Mouse (Mus musculus) CH12.LX (cell line): ENCODE measurements around the gene Mansc4. TPM values are rescaled to one million over a fixed set of nuclear protein-coding genes. Genes with fewer than 3 reads are reported as not detected.

Experiments used
- DNase-seq: peaks from one replicate; pipeline ENCODE4 v3.0.0-alpha.2; 2013; ENCODE audit errors: extremely low read depth
- H3K27ac ChIP-seq: 2 replicates; pipeline ENCODE4 v1.5.1; 2012; ENCODE audit warnings: low read depth, mild to moderate bottlenecking, control low read depth, moderate library complexity; ENCODE audit not compliant: insufficient read depth
- H3K27me3 ChIP-seq: replicated peaks from 2 replicates; pipeline ENCODE3; 2012; ENCODE audit warnings: inconsistent platforms
- H3K36me3 ChIP-seq, 2 experiments: replicated peaks in 1 of 2; 2 replicates each; pipeline versions ENCODE3 to v1.6.1; 2012; ENCODE audit warnings: inconsistent platforms in 1 of 2, low read length in 1 of 2, mild to moderate bottlenecking in 1 of 2, mixed read lengths in 1 of 2, moderate library complexity in 1 of 2; ENCODE audit not compliant: control insufficient read depth in 1 of 2, insufficient read depth in 1 of 2
- H3K4me1 ChIP-seq, 2 experiments: 2 replicates each; pipeline ENCODE4 v1.6.1; 2012; ENCODE audit warnings: inconsistent platforms in 1 of 2, moderate library complexity in 1 of 2; ENCODE audit not compliant: insufficient read depth in 2 of 2, control insufficient read depth in 1 of 2
- H3K4me2 ChIP-seq: 2 replicates; pipeline ENCODE4 v1.6.1; 2012; ENCODE audit warnings: low read depth, mild to moderate bottlenecking, control low read depth; ENCODE audit not compliant: poor library complexity, insufficient read depth, severe bottlenecking
- H3K4me3 ChIP-seq, 3 experiments: fragments of 150-350 bp in 1 of 3; sonication (generic) in 1 of 3; replicated peaks in 1 of 3; 2 replicates each; pipeline versions ENCODE3 to v1.5.1; 2011 to 2012; ENCODE audit warnings: low read depth in 2 of 3, low read length in 2 of 3, mild to moderate bottlenecking in 2 of 3, moderate library complexity in 2 of 3, control low read depth in 1 of 3, improper control_type of control experiment in 1 of 3, inconsistent platforms in 1 of 3, mixed read lengths in 1 of 3; ENCODE audit not compliant: poor library complexity in 1 of 3
- H3K79me2 ChIP-seq: replicated peaks from 2 replicates; pipeline ENCODE4 v1.6.1; 2012; ENCODE audit warnings: mild to moderate bottlenecking, moderate library complexity; ENCODE audit not compliant: control insufficient read depth, poor library complexity, insufficient read depth, severe bottlenecking; ENCODE audit errors: extremely low read depth
- H3K9ac ChIP-seq: 2 replicates; pipeline ENCODE4 v1.6.1; 2012; ENCODE audit warnings: low read depth, mild to moderate bottlenecking, control low read depth, moderate library complexity; ENCODE audit not compliant: insufficient read depth
- H3K9me3 ChIP-seq: replicated peaks from 2 replicates; pipeline ENCODE3; 2012; ENCODE audit warnings: low read length, inconsistent platforms, mixed read lengths
- BHLHE40 ChIP-seq: IDR thresholded peaks from 2 replicates; pipeline ENCODE4 v1.6.1; 2011; ENCODE audit warnings: mild to moderate bottlenecking, low read depth, low read length, improper control_type of control experiment
- CHD2 ChIP-seq: IDR thresholded peaks from 2 replicates; pipeline ENCODE4 v1.6.1; 2011; ENCODE audit warnings: low read length, improper control_type of control experiment
- ETS1 ChIP-seq: conservative IDR thresholded peaks from 2 replicates; pipeline ENCODE4 v1.6.1; 2012; ENCODE audit warnings: low read depth, mild to moderate bottlenecking, inconsistent platforms, low read length, improper control_type of control experiment, moderate library complexity
- JUND ChIP-seq: conservative IDR thresholded peaks from 2 replicates; pipeline ENCODE4 v1.6.1; 2011; ENCODE audit warnings: low read depth, low read length, improper control_type of control experiment
- MEF2A ChIP-seq: IDR thresholded peaks from 2 replicates; pipeline ENCODE4 v1.6.1; 2014; ENCODE audit warnings: low read depth, mild to moderate bottlenecking, inconsistent platforms, low read length, improper control_type of control experiment, borderline replicate concordance
- NELFE ChIP-seq: IDR thresholded peaks from 2 replicates; pipeline ENCODE4 v1.6.1; 2011; ENCODE audit warnings: low read depth, low read length, improper control_type of control experiment
- PAX5 ChIP-seq: IDR thresholded peaks from 2 replicates; pipeline ENCODE4 v1.6.1; 2012; ENCODE audit warnings: low read length, inconsistent platforms, mixed read lengths
- POLR2A ChIP-seq: IDR thresholded peaks from 2 replicates; pipeline ENCODE4 v1.6.1; 2011; ENCODE audit warnings: low read depth, mild to moderate bottlenecking, improper control_type of control experiment, low read length
- POLR2AphosphoS2 ChIP-seq: IDR thresholded peaks from 2 replicates; pipeline ENCODE4 v1.6.1; 2011; ENCODE audit warnings: low read depth, low read length, improper control_type of control experiment
- RAD21 ChIP-seq: IDR thresholded peaks from 2 replicates; pipeline ENCODE4 v1.6.1; 2011; ENCODE audit warnings: low read depth, mild to moderate bottlenecking, low read length, improper control_type of control experiment, moderate library complexity
- RCOR1 ChIP-seq: conservative IDR thresholded peaks from 2 replicates; pipeline ENCODE4 v1.6.1; 2012; ENCODE audit warnings: low read depth, mild to moderate bottlenecking, inconsistent platforms, low read length, improper control_type of control experiment
- SMC3 ChIP-seq: IDR thresholded peaks from 2 replicates; pipeline ENCODE4 v1.6.1; 2011; ENCODE audit warnings: low read depth, low read length, improper control_type of control experiment
- TBP ChIP-seq: conservative IDR thresholded peaks from 2 replicates; pipeline ENCODE4 v1.6.1; 2011; ENCODE audit warnings: low read depth, low read length, improper control_type of control experiment
- USF1 ChIP-seq: IDR thresholded peaks from 2 replicates; pipeline ENCODE4 v1.6.1; 2014; ENCODE audit warnings: low read depth, mild to moderate bottlenecking, inconsistent platforms, low read length, improper control_type of control experiment
- USF2 ChIP-seq: conservative IDR thresholded peaks from 2 replicates; pipeline ENCODE4 v1.6.1; 2011; ENCODE audit warnings: low read depth, low read length, improper control_type of control experiment
- ZKSCAN1 ChIP-seq: IDR thresholded peaks from 2 replicates; pipeline ENCODE4 v1.6.1; 2012; ENCODE audit warnings: low read depth, inconsistent platforms, low read length, improper control_type of control experiment, borderline replicate concordance
- ZMIZ1 ChIP-seq: IDR thresholded peaks from 2 replicates; pipeline ENCODE4 v1.6.1; 2012; ENCODE audit warnings: low read depth, mild to moderate bottlenecking, inconsistent platforms, low read length, improper control_type of control experiment
- dilution Hi-C: fragments of 300-500 bp; cut with MboI; formaldehyde crosslinking; loops from 2 replicates; pipeline ENCODE4 v1.14.3; 2020; ENCODE audit warnings: low sequenced_read_pairs; ENCODE audit not compliant: extremely low pct_unique_long_range_greater_than_20kb, extremely low pct_ligation_motif_present
- in situ Hi-C: fragments of 300-500 bp; cut with MboI; formaldehyde crosslinking; loops from 3 replicates; pipeline ENCODE4 v1.14.3; 2019; ENCODE audit warnings: low sequenced_read_pairs, low pct_ligation_motif_present, low pct_unique_long_range_greater_than_20kb, mixed read lengths
- polyA plus RNA-seq: library from polyadenylated mRNA; unstranded; fragments of >175 nt; gene quantifications from 2 replicates; pipeline ENCODE4 v1.2.1, GENCODE M21; 2012; ENCODE audit warnings: low read depth; ENCODE audit not compliant: insufficient read length
- total RNA-seq, 2 experiments: library from RNA; depleted of rRNA; stranded (reverse); fragments of 300-350 nt in 1 of 2; fragments of >200 nt in 1 of 2; gene quantifications; 2 replicates each; pipeline ENCODE4 v1.2.3; 2012 to 2014

Mansc4 gene
- total and polyA plus RNA-seq, 3 experiments: 0.20 TPM; not detected in 2

GRCm38 (mm10) chr6:147096109-147096508, 9.3 kb upstream of the Mansc4 start:
- Histone ChIP-seq H3K4me3 (no peak overlapping the region), H3K4me2 (no peak overlapping the region), H3K9me3 (no peaks in the 10 kb centered on the region), H3K4me1 (peaks cover 14 to 70% of the 10 kb centered on the region in 2 experiments), H3K36me3 (peaks cover 21 to 43% of the 10 kb centered on the region in 2 experiments), H3K9ac (no peak overlapping the region), H3K27me3 (no peaks in the 10 kb centered on the region), H3K27ac (no peak overlapping the region), H3K79me2 (peaks cover 79% of the 10 kb centered on the region)
- dilution Hi-C loops: no loop called here
- TF ChIP-seq JUND: no peak
- TF ChIP-seq TBP: no peak
- no peak; the same call in 1 of the 2 replicates for TF ChIP-seq RAD21
- no peak for TF ChIP-seq USF2
- TF ChIP-seq POLR2AphosphoS2: no peak
- no peak for TF ChIP-seq RCOR1
- TF ChIP-seq PAX5: no peak
- no peak for TF ChIP-seq MEF2A
- no peak for TF ChIP-seq ZMIZ1
- no peak for TF ChIP-seq POLR2A
- no peak for TF ChIP-seq NELFE
- no peak for DNase-seq
- in situ Hi-C loops: loop anchor here (10.0 kb wide), 1 partner anchor 139 kb away; no protein-coding TSS in a partner anchor

- dilution Hi-C loops (no loop called here), in situ Hi-C loops (loop anchor here (5.0 to 10.0 kb wide), 2 partner anchors 82 to 140 kb away; no protein-coding TSS in a partner anchor)
- peak overlapping the region; percentile 8 to 22 (median 12) for H3K4me3 ChIP-seq
- H3K9me3 ChIP-seq: no peaks in the 10 kb centered on the region
- no peak for DNase-seq
- H3K4me2 ChIP-seq: peak overlapping the region; percentile 88
- H3K4me1 ChIP-seq: peaks cover 18 to 69% of the 10 kb centered on the region in 2 experiments
- H3K9ac ChIP-seq: peak overlapping the region; percentile 17; the same call in 1 of the 2 replicates
- TF ChIP-seq ETS1: peak; percentile 16; the same call in 1 of the 2 replicates
- TF ChIP-seq USF2: 0 out of 2 replicates have a peak, but pooled peaks have one; percentile 42
- peak; percentile 73 for TF ChIP-seq BHLHE40
- TF ChIP-seq CHD2: no peak
- TF ChIP-seq SMC3: no peak
- no peak for TF ChIP-seq ZKSCAN1
- peak; percentile 62 for TF ChIP-seq USF1
- H3K79me2 ChIP-seq: peaks cover 71% of the 10 kb centered on the region
- H3K27ac ChIP-seq: no peak overlapping the region
- H3K27me3 ChIP-seq: no peaks in the 10 kb centered on the region
- peaks cover 11 to 30% of the 10 kb centered on the region in 2 experiments for H3K36me3 ChIP-seq
Measured at GRCm38 (mm10) chr6:147094771-147095170, 7.9 kb upstream of the Mansc4 start.
